ENCODE assay signal across 8 mouse cellular contexts in the genomic region with DNA sequence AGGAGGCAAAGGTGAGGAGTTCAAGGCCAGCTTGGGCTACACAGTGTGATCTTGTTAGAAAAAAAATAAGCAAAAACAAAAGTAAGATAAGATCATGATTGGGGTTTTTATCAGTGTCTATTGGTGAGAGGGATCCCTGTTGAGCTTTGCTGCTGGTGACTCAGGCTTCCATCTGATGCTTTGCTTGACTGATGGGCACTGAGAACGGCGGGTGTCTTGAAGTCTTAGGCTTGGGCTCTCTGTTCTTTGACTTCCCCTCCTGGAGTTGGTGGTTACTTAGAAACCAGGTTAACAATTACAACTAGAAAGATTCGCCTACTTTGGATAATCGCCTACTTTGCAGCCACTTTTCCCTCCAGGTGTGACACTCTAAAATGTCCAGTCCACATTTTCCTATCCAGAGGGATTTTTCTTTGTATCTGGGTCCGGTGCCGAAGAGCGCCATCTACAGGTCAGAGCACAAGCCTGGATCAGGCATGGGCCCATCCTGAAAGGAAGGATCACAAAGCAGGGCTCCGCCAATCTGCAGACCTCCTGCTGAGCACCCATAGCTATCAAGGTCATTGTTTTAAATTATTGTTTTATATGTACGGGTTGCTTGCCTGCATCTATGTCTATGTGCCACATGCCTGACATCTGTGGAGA. TPM values are rescaled to one million over a fixed set of nuclear protein-coding genes. Genes with fewer than 3 reads are reported as not detected.
DNase-seq lines count a peak whose midpoint lies in the region; ATAC-seq and TF ChIP-seq lines count a peak whose summit lies in the region.

No protein-coding gene starts in this region.

- WGBS in kidney, adult 2 months, result 66% methylated on average over 9 of the region's 9 CpGs
- 74% methylated on average over 9 of the region's 9 CpGs for WGBS in kidney, embryonic 15.5 days
- WGBS in liver, postnatal 0 days (ENCODE audit: insufficient replicate concordance), result 52% methylated on average over 9 of the region's 9 CpGs
- WGBS in hindbrain, embryonic 14.5 days, result 57% methylated on average over 9 of the region's 9 CpGs
- WGBS in midbrain, embryonic 14.5 days, result 55% methylated on average over 9 of the region's 9 CpGs

- no peaks in the 10 kb centered on the region for H3K9me3 ChIP-seq in kidney, embryonic 15.5 days (replicated peaks)
- peaks cover 3% of the 10 kb centered on the region for H3K9me3 ChIP-seq in CH12.LX (replicated peaks; ENCODE audit: low read length)
- H3K9me3 ChIP-seq in liver, postnatal 0 days (ENCODE audit: low read length), result no peaks in the 10 kb centered on the region
- no peaks in the 10 kb centered on the region for H3K9me3 ChIP-seq in hindbrain, embryonic 14.5 days (ENCODE audit: control insufficient read depth, low read length)
- H3K9me3 ChIP-seq in midbrain, embryonic 14.5 days (ENCODE audit: control insufficient read depth, low read length), result no peaks in the 10 kb centered on the region

- no peak overlapping the region for H3K9ac ChIP-seq in kidney, embryonic 15.5 days
- H3K9ac ChIP-seq in CH12.LX (ENCODE audit: insufficient read depth, low read depth), result no peak overlapping the region
- H3K9ac ChIP-seq in liver, postnatal 0 days (replicated peaks), result no peak overlapping the region
- no peak overlapping the region for H3K9ac ChIP-seq in hindbrain, embryonic 14.5 days
- no peak overlapping the region for H3K9ac ChIP-seq in midbrain, embryonic 14.5 days (replicated peaks; ENCODE audit: low read length)

- no peak for TF ChIP-seq EP300 in CH12.LX (IDR thresholded peaks at IDR 0.05; ENCODE audit: low read length)
- TF ChIP-seq EP300 in liver, postnatal 0 days (IDR thresholded peaks at IDR 0.05; ENCODE audit: low read depth), result no peak

- TF ChIP-seq CTCF in kidney, adult 2 months (conservative IDR thresholded peaks at IDR 0.05; ENCODE audit: insufficient read depth, insufficient read length, low read depth, low read length), result peak; percentile 60
- peak; percentile 22 to 55; a peak in 3 of 4 replicates for TF ChIP-seq CTCF in CH12.LX (conservative IDR thresholded peaks at IDR 0.05 in 1 of 2, IDR thresholded peaks at IDR 0.05 in 1 of 2; ENCODE audit: low read depth in 2 of 2, low read length in 2 of 2)
- TF ChIP-seq CTCF in liver, postnatal 0 days (IDR thresholded peaks at IDR 0.05; ENCODE audit: low read depth), result peak; percentile 73

- no peaks in the 10 kb centered on the region for H3K4me1 ChIP-seq in kidney, adult 2 months (ENCODE audit: control insufficient read depth, insufficient read depth, low read length)
- H3K4me1 ChIP-seq in kidney, embryonic 15.5 days, result peaks cover 34% of the 10 kb centered on the region
- peaks cover 14 to 81% of the 10 kb centered on the region in 2 experiments for H3K4me1 ChIP-seq in CH12.LX (ENCODE audit: control insufficient read depth in 1 of 2, insufficient read depth in 2 of 2)
- peaks cover 18% of the 10 kb centered on the region for H3K4me1 ChIP-seq in liver, postnatal 0 days (ENCODE audit: insufficient read depth)
- 0 out of 2 replicates have a peak, but pooled peaks cover 4% of the 10 kb centered on the region for H3K4me1 ChIP-seq in hindbrain, embryonic 14.5 days (replicated peaks; ENCODE audit: control insufficient read depth, insufficient read depth, low read length)
- H3K4me1 ChIP-seq in midbrain, embryonic 14.5 days (ENCODE audit: control insufficient read depth, insufficient read depth, low read length), result peaks cover 3% of the 10 kb centered on the region; the same call in 1 of the 2 replicates

- H3K4me2 ChIP-seq in kidney, embryonic 15.5 days, result no peak overlapping the region
- H3K4me2 ChIP-seq in CH12.LX (ENCODE audit: insufficient read depth, low read depth, poor library complexity, severe bottlenecking), result no peak overlapping the region
- peak overlapping the region; percentile 45 for H3K4me2 ChIP-seq in liver, postnatal 0 days (ENCODE audit: low read depth, low read length)
- no peak overlapping the region for H3K4me2 ChIP-seq in hindbrain, embryonic 14.5 days (replicated peaks)
- H3K4me2 ChIP-seq in midbrain, embryonic 14.5 days (ENCODE audit: low read length), result no peak overlapping the region

- H3K27me3 ChIP-seq in kidney, adult 2 months (replicated peaks; ENCODE audit: control insufficient read depth, insufficient read depth, low read length), result no peaks in the 10 kb centered on the region
- H3K27me3 ChIP-seq in kidney, embryonic 15.5 days, result no peaks in the 10 kb centered on the region
- no peaks in the 10 kb centered on the region for H3K27me3 ChIP-seq in CH12.LX (replicated peaks)
- no peaks in the 10 kb centered on the region for H3K27me3 ChIP-seq in liver, postnatal 0 days (ENCODE audit: insufficient read depth, low read length)
- no peaks in the 10 kb centered on the region for H3K27me3 ChIP-seq in hindbrain, embryonic 14.5 days (ENCODE audit: control insufficient read depth, insufficient read depth, low read length)
- H3K27me3 ChIP-seq in midbrain, embryonic 14.5 days (ENCODE audit: control insufficient read depth, insufficient read depth, low read length), result no peaks in the 10 kb centered on the region

- dilution Hi-C loops in CH12.LX (cut with MboI; ENCODE audit: extremely low pct_ligation_motif_present, extremely low pct_unique_long_range_greater_than_20kb, low sequenced_read_pairs), result no loop called here

- DNase-seq in kidney, adult 2 months, result no peak
- DNase-seq in CH12.LX (ENCODE audit: extremely low read depth), result no peak
- peak; percentile 46 for DNase-seq in adrenal gland, postnatal 25 days
- peak; percentile 48 for DNase-seq in liver, postnatal 0 days
- no peak for DNase-seq in ovary, adult 18-20 months (ENCODE audit: low spot score)
- no peak for DNase-seq in hindbrain, embryonic 14.5 days (ENCODE audit: low spot score)
- no peak for DNase-seq in midbrain, embryonic 14.5 days

- in situ Hi-C loops in CH12.LX (cut with MboI; ENCODE audit: low pct_ligation_motif_present, low pct_unique_long_range_greater_than_20kb, low sequenced_read_pairs), result no loop called here

- no peaks in the 10 kb centered on the region for H3K79me2 ChIP-seq in CH12.LX (replicated peaks; ENCODE audit: control insufficient read depth, extremely low read depth, insufficient read depth, poor library complexity, severe bottlenecking)

- H3K4me3 ChIP-seq in kidney, adult 2 months (ENCODE audit: insufficient read depth, low read depth, low read length), result no peak overlapping the region
- no peak overlapping the region for H3K4me3 ChIP-seq in kidney, embryonic 15.5 days (replicated peaks)
- no peak overlapping the region for H3K4me3 ChIP-seq in CH12.LX (replicated peaks in 1 of 3; ENCODE audit: low read depth in 2 of 3, low read length in 2 of 3, poor library complexity in 1 of 3)
- peak overlapping the region; percentile 42 for H3K4me3 ChIP-seq in liver, postnatal 0 days (ENCODE audit: low read depth, low read length)
- H3K4me3 ChIP-seq in hindbrain, embryonic 14.5 days (replicated peaks; ENCODE audit: low read length), result no peak overlapping the region
- H3K4me3 ChIP-seq in midbrain, embryonic 14.5 days (replicated peaks; ENCODE audit: low read depth, low read length), result no peak overlapping the region

- ATAC-seq in kidney, embryonic 15.5 days (replicated peaks; ENCODE audit: low FRiP score), result no peak
- no peak for ATAC-seq in liver, postnatal 0 days
- no peak for ATAC-seq in hindbrain, embryonic 14.5 days (ENCODE audit: low FRiP score)
- ATAC-seq in midbrain, embryonic 14.5 days (ENCODE audit: low FRiP score, low TSS enrichment), result no peak

- H3K36me3 ChIP-seq in kidney, adult 2 months (ENCODE audit: control insufficient read depth, insufficient read depth, low read length), result no peaks in the 10 kb centered on the region
- H3K36me3 ChIP-seq in kidney, embryonic 15.5 days, result no peaks in the 10 kb centered on the region
- H3K36me3 ChIP-seq in CH12.LX (replicated peaks in 1 of 2; ENCODE audit: control insufficient read depth in 1 of 2, insufficient read depth in 1 of 2, low read length in 1 of 2), result peaks cover 0 to 41% of the 10 kb centered on the region in 2 experiments
- no peaks in the 10 kb centered on the region for H3K36me3 ChIP-seq in liver, postnatal 0 days (replicated peaks; ENCODE audit: insufficient read depth, low read length)
- no peaks in the 10 kb centered on the region for H3K36me3 ChIP-seq in hindbrain, embryonic 14.5 days (replicated peaks; ENCODE audit: control insufficient read depth, insufficient read depth)
- no peaks in the 10 kb centered on the region for H3K36me3 ChIP-seq in midbrain, embryonic 14.5 days (ENCODE audit: control insufficient read depth, insufficient read depth, low read length)

- no peak overlapping the region for H3K27ac ChIP-seq in kidney, adult 2 months (ENCODE audit: insufficient read depth, low read depth, low read length)
- H3K27ac ChIP-seq in kidney, embryonic 15.5 days, result no peak overlapping the region
- H3K27ac ChIP-seq in CH12.LX (ENCODE audit: insufficient read depth, low read depth), result no peak overlapping the region
- no peak overlapping the region for H3K27ac ChIP-seq in liver, postnatal 0 days (ENCODE audit: low read depth)
- H3K27ac ChIP-seq in hindbrain, embryonic 14.5 days, result no peak overlapping the region
- no peak overlapping the region for H3K27ac ChIP-seq in midbrain, embryonic 14.5 days (replicated peaks; ENCODE audit: low read depth, low read length)

- no peak for TF ChIP-seq POLR2A in kidney, adult 2 months (IDR thresholded peaks at IDR 0.05; ENCODE audit: low read depth, low read length)
- no peak for TF ChIP-seq POLR2A in CH12.LX (IDR thresholded peaks at IDR 0.05; ENCODE audit: low read depth, low read length)

- TF ChIP-seq RAD21 in CH12.LX (IDR thresholded peaks at IDR 0.05; ENCODE audit: low read depth, low read length), result peak; percentile 27

TF ChIP-seq in CH12.LX, 34 proteins besides CTCF, POLR2A, EP300 and RAD21:
- TF ChIP-seq SMC3 (IDR thresholded peaks at IDR 0.05; ENCODE audit: low read depth, low read length) (peak; percentile 38), USF2 (conservative IDR thresholded peaks at IDR 0.05; ENCODE audit: low read depth, low read length) (no peak)

RNA-seq across cellular contexts. Expression of a gene that starts 34.1 kb away (rescaled TPM):
- 1.4 and 3.7 TPM in 2 replicates for polyA plus RNA-seq in kidney, adult 2 months (2012; rRNA removed)
- polyA plus RNA-seq in kidney, embryonic 15.5 days (2015; fragmentation: Nextera tagmentation; extraction: Ambion mirVana), result 2.7 and 2.8 TPM in 2 replicates
- total RNA-seq in CH12.LX (2012; rRNA removed), result 7.1 and 8.6 TPM in 2 replicates
- 9.3 and 10.0 TPM in 2 replicates for total RNA-seq in CH12.LX (2014; rRNA removed)
- polyA plus RNA-seq in CH12.LX (2012; ENCODE audit: insufficient read length, low read depth), result 9.5 and 10.9 TPM in 2 replicates
- total RNA-seq in adrenal gland, postnatal 25 days (2021), result 1.9 and 2.5 TPM in 2 replicates
- 3.7 and 3.8 TPM in 2 replicates for polyA plus RNA-seq in liver, postnatal 0 days (2015; fragmentation: Nextera tagmentation; extraction: Ambion mirVana)
- 21.9 and 25.9 TPM in 2 replicates for polyA plus RNA-seq in hindbrain, embryonic 14.5 days (2014; fragmentation: Nextera tagmentation; extraction: Ambion mirVana)
- polyA plus RNA-seq in midbrain, embryonic 14.5 days (2014; fragmentation: Nextera tagmentation; extraction: Ambion mirVana), result 31.2 and 33.4 TPM in 2 replicates

Comparison
In these comparisons a context has a peak if more than half of its experiments do, and no peak if none do; other contexts are left out.
1. DNase-seq: peak in adrenal gland, postnatal 25 days (single experiment) and liver, postnatal 0 days (single experiment); none in kidney, adult 2 months (single experiment), CH12.LX (single experiment), ovary, adult 18-20 months (single experiment), hindbrain, embryonic 14.5 days (single experiment) and midbrain, embryonic 14.5 days (single experiment).
2. Peak in every context shown above with its lines, with median percentiles within 50 percentile points of each other: CTCF ChIP-seq.